Mouse (Mus musculus) hindbrain, embryonic 12.5 days (tissue): Measurements from ENCODE around the gene Gtf3c5. TPM values are rescaled to one million over a fixed set of nuclear protein-coding genes. Genes with fewer than 3 reads are reported as not detected.

Source experiments
- microRNA-seq: library from miRNA; unstranded; fragments of <30 nt; microRNA quantifications from one replicate; pipeline ENCODE4, GENCODE M21; 2017
- polyA plus RNA-seq: library from polyadenylated mRNA; unstranded; fragments of >200 nt; fragmentation: Nextera tagmentation; extraction: Ambion mirVana; gene quantifications from 2 replicates; pipeline ENCODE4 v1.2.1, GENCODE M21; 2016

The Gtf3c5 gene
- polyA plus RNA-seq, 1 experiment from 2014 or later = 50.0 TPM

Small RNAs within 50 kb of the gene (microRNA-seq; reads per million reads assigned to microRNA genes)
- gene Gm22824 = not detected

Other genes with a start within 250 kb of the Gtf3c5 start
- 10.0 and 10.6 TPM in 2 replicates for gene Ppp1r26, start 137.0 kb downstream of the Gtf3c5 start, polyA plus RNA-seq
- gene 1700007K13Rik, start 117.4 kb downstream of the Gtf3c5 start, polyA plus RNA-seq = 3.7 and 4.0 TPM in 2 replicates
- gene Mrps2, start 115.7 kb downstream of the Gtf3c5 start, polyA plus RNA-seq = 52.5 and 54.3 TPM in 2 replicates
- 0.67 and 0.72 TPM in 2 replicates for gene Gbgt1, start 86.9 kb downstream of the Gtf3c5 start, polyA plus RNA-seq
- gene Gm10134, start 77.7 kb downstream of the Gtf3c5 start, polyA plus RNA-seq = 1.8 and 2.8 TPM in 2 replicates
- 96.7 and 108 TPM in 2 replicates for gene Ralgds, start 70.6 kb downstream of the Gtf3c5 start, polyA plus RNA-seq
- gene Cel, start 20.3 kb downstream of the Gtf3c5 start, polyA plus RNA-seq = not detected in 2 replicates
- 1.2 and 1.3 TPM in 2 replicates for gene Gfi1b, start 38.2 kb upstream of the Gtf3c5 start, polyA plus RNA-seq
- gene Tsc1, start 57.5 kb upstream of the Gtf3c5 start, polyA plus RNA-seq = 32.1 and 32.4 TPM in 2 replicates
- 2.1 and 3.8 TPM in 2 replicates for gene Spaca9, start 116.0 kb upstream of the Gtf3c5 start, polyA plus RNA-seq
- 1.2 and 1.4 TPM in 2 replicates for gene Ak8, start 116.4 kb upstream of the Gtf3c5 start, polyA plus RNA-seq